Mouse (Mus musculus) cortical plate, adult 2 months (tissue): ENCODE measurements around the gene Fn3k.

Experiments
- CTCF ChIP-seq: fragments of 200-500 bp; IDR thresholded peaks from 2 replicates; pipeline ENCODE4 v1.5.1; 2011; ENCODE audit warnings: mild to moderate bottlenecking, control low read depth, low read length; ENCODE audit not compliant: insufficient read depth; ENCODE audit errors: extremely low read depth
- POLR2A ChIP-seq: fragments of 200-500 bp; IDR thresholded peaks from 2 replicates; pipeline ENCODE4 v1.6.1; 2011; ENCODE audit warnings: mild to moderate bottlenecking, low read length, control low read depth; ENCODE audit not compliant: insufficient read depth; ENCODE audit errors: extremely low read depth

DNA sequence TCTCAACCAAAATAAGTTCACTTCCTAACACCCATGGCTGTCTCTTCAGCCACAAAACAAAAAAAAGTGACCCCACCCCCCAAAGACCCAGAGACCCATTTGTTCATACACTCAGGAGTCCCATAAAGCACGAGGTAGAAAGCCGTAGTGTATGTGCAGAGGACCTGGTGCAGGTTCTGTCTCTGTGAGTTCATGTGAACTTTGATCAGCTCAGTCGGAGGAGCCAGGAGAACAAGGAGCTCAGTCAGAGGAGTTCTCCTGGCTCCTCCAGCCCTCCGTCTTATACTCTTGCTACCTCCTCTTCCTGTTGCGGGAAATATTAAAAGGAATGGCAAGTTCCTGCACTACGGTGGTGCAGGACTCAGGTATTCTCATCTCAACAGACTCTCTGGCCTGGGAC is 32.7 kb downstream of the Fn3k start:
- no peak for TF ChIP-seq POLR2A
- TF ChIP-seq CTCF: no peak
